18 mouse cellular contexts compared by ENCODE assay signal in genomic region chr17:63925581-63925980, GRCm38 (mm10).
DNase-seq lines count a peak whose midpoint lies in the region; ATAC-seq and TF ChIP-seq lines count a peak whose summit lies in the region.
"Had no signal": no experiment of that assay in that cellular context is flagged by ENCODE, and none has a peak within 500 bp of the region (broad histone marks: within the 10 kb centered on the region; RNA-seq: fewer than 3 reads in every experiment).

No protein-coding gene starts in this region.

- WGBS in kidney, postnatal 0 days, result 74% methylated on average over 3 of the region's 3 CpGs

- no peak for ATAC-seq in kidney, postnatal 0 days (replicated peaks; ENCODE audit: low FRiP score, low read depth)
- ATAC-seq: activated CD4-positive, CD25-positive, alpha-beta regulatory T cell, adult 4 months; hindbrain, embryonic 16.5 days; intestine, postnatal 0 days; Patski had no signal

- peak; percentile 43 for DNase-seq in kidney, postnatal 0 days (ENCODE audit: low spot score)
- DNase-seq in kidney, adult 8-10 months, result no peak
- peak; percentile 18 for DNase-seq in brain, adult 2 months (ENCODE audit: low read depth, low spot score)
- peak; percentile 19 for DNase-seq in gonadal fat pad, adult 2 months (ENCODE audit: low read depth)
- peak; percentile 20 for DNase-seq in heart, postnatal 4 days
- no peak for DNase-seq in thymus, postnatal 25 days
- DNase-seq in frontal cortex, postnatal 14 days (ENCODE audit: low spot score in 2 of 2), result no peak
- DNase-seq: adrenal gland, postnatal 25 days; cerebellum, postnatal 25 days; gastrocnemius, postnatal 10 days; kidney, postnatal 14 days; liver, embryonic 13.5 days had no signal

- H3K4me2 ChIP-seq in kidney, postnatal 0 days (ENCODE audit: low read length), result no peak overlapping the region
- H3K4me2 ChIP-seq: liver, embryonic 13.5 days; midbrain, embryonic 12.5 days had no signal

- no peaks in the 10 kb centered on the region for H3K4me1 ChIP-seq in kidney, postnatal 0 days (replicated peaks; ENCODE audit: insufficient read depth, low read length)
- H3K4me1 ChIP-seq: midbrain, embryonic 12.5 days had no signal

- H3K27ac ChIP-seq in kidney, postnatal 0 days, result no peak overlapping the region
- H3K27ac ChIP-seq: left cerebral cortex, adult 2 months; liver, embryonic 13.5 days; midbrain, embryonic 12.5 days had no signal

- H3K9ac ChIP-seq in kidney, postnatal 0 days (ENCODE audit: low read depth, low read length), result no peak overlapping the region
- H3K9ac ChIP-seq: liver, embryonic 13.5 days; midbrain, embryonic 12.5 days had no signal

- 0 out of 2 replicates have a peak, but pooled peaks cover 3% of the 10 kb centered on the region for H3K36me3 ChIP-seq in kidney, postnatal 0 days (ENCODE audit: insufficient read depth, low read length)
- H3K36me3 ChIP-seq: liver, embryonic 13.5 days; midbrain, embryonic 12.5 days had no signal

- no peaks in the 10 kb centered on the region for H3K27me3 ChIP-seq in kidney, postnatal 0 days (ENCODE audit: insufficient read depth, low read length)
- H3K27me3 ChIP-seq: liver, embryonic 13.5 days; midbrain, embryonic 12.5 days; Patski had no signal

- TF ChIP-seq CTCF in kidney, postnatal 0 days (IDR thresholded peaks at IDR 0.05; ENCODE audit: low read depth), result no peak

- no peaks in the 10 kb centered on the region for H3K9me3 ChIP-seq in kidney, postnatal 0 days (replicated peaks; ENCODE audit: low read length)
- H3K9me3 ChIP-seq: liver, embryonic 13.5 days; midbrain, embryonic 12.5 days had no signal

- H3K4me3 ChIP-seq in kidney, postnatal 0 days (replicated peaks; ENCODE audit: low read depth, low read length), result no peak overlapping the region
- H3K4me3 ChIP-seq: left cerebral cortex, adult 2 months; liver, embryonic 13.5 days; midbrain, embryonic 12.5 days had no signal

Comparison
In these comparisons a context has a peak if more than half of its experiments do, and no peak if none do; other contexts are left out.
1. DNase-seq: peak in kidney, postnatal 0 days (single experiment), brain, adult 2 months (single experiment), gonadal fat pad, adult 2 months (single experiment) and heart, postnatal 4 days (single experiment); none in kidney, adult 8-10 months (0 of 2), thymus, postnatal 25 days (single experiment) and frontal cortex, postnatal 14 days (0 of 2).